Mouse (Mus musculus): ENCODE results near the gene Xrcc1. TPM values are rescaled to one million over a fixed set of nuclear protein-coding genes. Genes with fewer than 3 reads are reported as not detected.

Gene Xrcc1
- total and polyA plus RNA-seq, 3 experiments, result 81.7 to 148 (median 136) TPM

DNA sequence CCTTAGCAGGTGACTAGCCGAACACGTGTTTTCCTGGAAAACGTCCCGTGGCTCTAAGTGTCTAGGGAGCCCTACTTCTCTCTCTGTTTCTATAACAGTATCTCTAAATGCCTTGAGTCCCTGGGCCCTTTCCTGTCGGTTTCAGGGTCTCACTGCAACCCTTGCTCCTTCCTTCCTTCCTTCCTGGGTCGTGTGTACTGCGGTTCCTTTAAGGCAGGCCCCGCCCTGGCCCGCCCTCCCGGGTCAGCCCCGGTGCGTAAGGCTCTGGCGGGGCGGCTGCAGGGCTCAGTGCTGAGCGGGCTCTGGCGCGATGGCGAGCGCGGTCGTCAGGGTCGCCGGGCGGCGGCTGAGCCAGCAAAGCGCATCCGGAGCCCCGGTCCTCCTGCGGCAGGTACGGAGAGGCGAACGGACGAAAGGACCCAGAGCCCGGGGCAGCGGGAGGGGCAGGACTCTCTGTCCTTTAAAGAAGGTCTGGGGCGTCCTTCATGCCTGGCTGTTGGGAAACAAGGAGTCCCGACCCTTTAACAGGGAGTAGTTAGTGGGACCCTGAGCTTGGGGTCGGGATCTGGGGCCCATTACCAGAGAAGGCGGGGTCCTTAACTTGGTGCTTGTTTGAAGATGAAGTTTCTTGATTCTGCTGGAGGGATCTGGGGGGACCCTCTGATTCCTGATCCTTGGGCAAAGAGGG is 47.7 kb downstream of the Xrcc1 start (continued):
- TF ChIP-seq TBP (conservative IDR thresholded peaks at IDR 0.05; ENCODE audit: low read depth, low read length), result no peak
- no peak for TF ChIP-seq RAD21 (IDR thresholded peaks at IDR 0.05; ENCODE audit: low read depth, low read length)
- peak; percentile 8; the same call in 1 of the 2 replicates for TF ChIP-seq MXI1 (IDR thresholded peaks at IDR 0.05; ENCODE audit: low read depth, low read length)
- no peak for TF ChIP-seq MAZ (IDR thresholded peaks at IDR 0.05; ENCODE audit: low read depth, low read length)
- no peak for TF ChIP-seq KAT2A (IDR thresholded peaks at IDR 0.05; ENCODE audit: insufficient replicate concordance, low read length)
- TF ChIP-seq IRF4 (IDR thresholded peaks at IDR 0.05; ENCODE audit: low read depth, low read length), result no peak
- TF ChIP-seq MEF2A (IDR thresholded peaks at IDR 0.05; ENCODE audit: borderline replicate concordance, low read depth, low read length), result no peak
- no peak; the same call in 1 of the 2 replicates for TF ChIP-seq MAX (IDR thresholded peaks at IDR 0.05; ENCODE audit: low read length)
- TF ChIP-seq TCF12 (IDR thresholded peaks at IDR 0.05; ENCODE audit: low read depth, low read length), result peak; percentile 56; the same call in 1 of the 2 replicates
- TF ChIP-seq ZKSCAN1 (IDR thresholded peaks at IDR 0.05; ENCODE audit: borderline replicate concordance, low read depth, low read length), result no peak
- no peak for TF ChIP-seq SIN3A (IDR thresholded peaks at IDR 0.05; ENCODE audit: low read length)

DNA sequence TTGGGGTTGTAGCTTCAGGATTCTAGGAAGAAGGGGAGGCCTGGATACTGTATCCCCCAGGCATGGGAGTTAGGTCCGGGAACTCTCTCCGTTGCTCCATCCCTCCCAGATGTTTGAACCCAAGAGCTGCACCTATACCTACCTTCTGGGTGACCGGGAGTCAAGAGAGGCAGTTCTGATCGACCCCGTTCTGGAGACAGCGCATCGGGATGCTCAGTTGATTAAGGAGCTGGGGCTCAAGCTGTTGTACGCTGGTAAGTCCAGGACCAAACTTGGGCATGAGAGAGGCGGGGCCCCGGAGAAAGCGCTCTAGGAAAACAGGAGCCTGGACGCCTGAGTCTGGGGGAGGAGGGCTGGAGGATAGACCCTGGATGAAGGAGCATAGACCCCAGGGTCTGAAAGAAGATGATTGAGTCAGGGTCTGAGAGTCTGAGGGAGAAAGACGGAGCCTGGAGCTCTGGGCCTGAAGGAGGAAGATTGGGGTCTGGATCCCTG is 48.3 kb downstream of the Xrcc1 start:
- Histone ChIP-seq H3K27me3 (replicated peaks) (no peaks in the 10 kb centered on the region), H3K4me2 (ENCODE audit: insufficient read depth, low read depth, poor library complexity, severe bottlenecking) (peak overlapping the region; percentile 31), H3K9me3 (replicated peaks; ENCODE audit: low read length) (no peaks in the 10 kb centered on the region), H3K36me3 (replicated peaks in 1 of 2; ENCODE audit: control insufficient read depth in 1 of 2, insufficient read depth in 1 of 2, low read length in 1 of 2) (peaks cover 0 to 25% of the 10 kb centered on the region in 2 experiments), H3K4me1 (ENCODE audit: control insufficient read depth in 1 of 2, insufficient read depth in 2 of 2) (peaks cover 6 to 37% of the 10 kb centered on the region in 2 experiments), H3K79me2 (replicated peaks; ENCODE audit: control insufficient read depth, extremely low read depth, insufficient read depth, poor library complexity, severe bottlenecking) (no peaks in the 10 kb centered on the region), H3K9ac (ENCODE audit: insufficient read depth, low read depth) (peak overlapping the region; percentile 44), H3K4me3 (replicated peaks in 1 of 3; ENCODE audit: low read depth in 2 of 3, low read length in 2 of 3, poor library complexity in 1 of 3) (peak overlapping the region; percentile 58 to 69 (median 66)), H3K27ac (ENCODE audit: insufficient read depth, low read depth) (no peak overlapping the region)
- no peak for DNase-seq (ENCODE audit: extremely low read depth)
- in situ Hi-C loops (cut with MboI; ENCODE audit: low pct_ligation_motif_present, low pct_unique_long_range_greater_than_20kb, low sequenced_read_pairs), result loop anchor here (10.0 kb wide), 1 partner anchor 60 kb away; the partner anchor contains the start of gene Irgq
- dilution Hi-C loops (cut with MboI; ENCODE audit: extremely low pct_ligation_motif_present, extremely low pct_unique_long_range_greater_than_20kb, low sequenced_read_pairs), result no loop called here
- no peak for TF ChIP-seq TBP (conservative IDR thresholded peaks at IDR 0.05; ENCODE audit: low read depth, low read length)
- no peak for TF ChIP-seq ELF1 (IDR thresholded peaks at IDR 0.05; ENCODE audit: low read depth, low read length)
- TF ChIP-seq EP300 (IDR thresholded peaks at IDR 0.05; ENCODE audit: low read length), result no peak
- no peak for TF ChIP-seq ETS1 (conservative IDR thresholded peaks at IDR 0.05; ENCODE audit: low read depth, low read length)
- TF ChIP-seq POLR2AphosphoS2 (IDR thresholded peaks at IDR 0.05; ENCODE audit: low read depth, low read length), result no peak
- TF ChIP-seq KAT2A (IDR thresholded peaks at IDR 0.05; ENCODE audit: insufficient replicate concordance, low read length), result no peak
- no peak for TF ChIP-seq RCOR1 (conservative IDR thresholded peaks at IDR 0.05; ENCODE audit: low read depth, low read length)
- no peak for TF ChIP-seq POLR2A (IDR thresholded peaks at IDR 0.05; ENCODE audit: low read depth, low read length)
- TF ChIP-seq MAFK (IDR thresholded peaks at IDR 0.05; ENCODE audit: insufficient replicate concordance, low read length), result no peak
- TF ChIP-seq MAX (IDR thresholded peaks at IDR 0.05; ENCODE audit: low read length), result no peak
- TF ChIP-seq PAX5 (IDR thresholded peaks at IDR 0.05; ENCODE audit: low read length), result no peak
- no peak for TF ChIP-seq ZKSCAN1 (IDR thresholded peaks at IDR 0.05; ENCODE audit: borderline replicate concordance, low read depth, low read length)
- no peak for TF ChIP-seq UBTF (IDR thresholded peaks at IDR 0.05; ENCODE audit: low read depth, low read length)
- no peak for TF ChIP-seq MXI1 (IDR thresholded peaks at IDR 0.05; ENCODE audit: low read depth, low read length)
- TF ChIP-seq MEF2A (IDR thresholded peaks at IDR 0.05; ENCODE audit: borderline replicate concordance, low read depth, low read length), result no peak
